In the genomic region with DNA sequence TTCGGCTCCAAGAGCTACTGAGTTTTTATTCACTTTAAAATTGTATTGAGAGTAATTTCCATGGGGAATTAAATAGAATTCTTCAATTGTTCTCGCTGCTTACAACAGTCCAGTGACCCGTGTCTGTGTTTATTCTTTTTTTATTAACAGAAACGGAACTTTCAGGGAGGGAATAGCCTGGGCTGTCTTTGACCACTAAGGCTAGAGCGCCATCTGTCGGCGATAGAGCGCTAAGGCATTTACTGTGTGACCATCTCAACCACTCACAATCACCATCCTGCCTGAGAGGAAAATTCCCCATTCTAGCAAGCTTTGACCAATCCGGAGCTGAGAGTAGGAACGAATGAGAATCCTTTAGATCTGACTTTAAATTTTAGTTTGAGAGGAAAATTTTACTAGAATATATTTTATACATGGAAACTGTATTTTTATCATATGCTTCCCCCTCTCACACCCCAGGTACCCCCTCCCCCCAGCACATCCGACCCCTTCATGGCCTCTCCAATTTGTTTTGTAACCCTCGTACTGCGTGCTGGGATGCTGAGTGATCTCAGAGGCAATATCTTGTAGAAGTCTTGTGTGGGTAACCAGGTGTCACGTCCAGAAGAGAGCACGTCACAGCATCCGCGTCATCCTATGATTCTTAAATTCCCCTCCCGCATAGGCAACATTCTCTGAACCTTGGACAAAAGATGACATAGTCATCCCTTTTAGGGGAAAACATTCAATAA, we compare ENCODE assay signal across 8 mouse cellular contexts.
DNase-seq lines count a peak whose midpoint lies in the region; ATAC-seq and TF ChIP-seq lines count a peak whose summit lies in the region.

No protein-coding gene starts in this region.

- ATAC-seq in embryonic facial prominence, embryonic 15.5 days (ENCODE audit: insufficient number of reproducible peaks, low FRiP score, low TSS enrichment, low read depth): no peak
- ATAC-seq in liver, postnatal 0 days: peak; percentile 59; the same call in 1 of the 2 replicates
- peak; percentile 58 for ATAC-seq in neural tube, embryonic 14.5 days (ENCODE audit: low read depth)

- no peaks in the 10 kb centered on the region for H3K27me3 ChIP-seq in CH12.LX (replicated peaks)
- no peaks in the 10 kb centered on the region for H3K27me3 ChIP-seq in embryonic facial prominence, embryonic 15.5 days
- no peaks in the 10 kb centered on the region for H3K27me3 ChIP-seq in liver, postnatal 0 days (ENCODE audit: insufficient read depth, low read length)
- no peaks in the 10 kb centered on the region for H3K27me3 ChIP-seq in neural tube, embryonic 14.5 days (ENCODE audit: control insufficient read depth, insufficient read depth, low read length)

- intact Hi-C loops in heart, postnatal 10 days (cut with DNase I): no loop called here

- dilution Hi-C loops in CH12.LX (cut with MboI; ENCODE audit: extremely low pct_ligation_motif_present, extremely low pct_unique_long_range_greater_than_20kb, low sequenced_read_pairs): no loop called here

- TF ChIP-seq CTCF in CH12.LX (conservative IDR thresholded peaks at IDR 0.05 in 1 of 2, IDR thresholded peaks at IDR 0.05 in 1 of 2; ENCODE audit: low read depth in 2 of 2, low read length in 2 of 2): peak; percentile 72 to 90
- TF ChIP-seq CTCF in bone marrow, adult 2 months (IDR thresholded peaks at IDR 0.05; ENCODE audit: control insufficient read depth, insufficient read depth, low read length): peak; percentile 91
- peak; percentile 84 for TF ChIP-seq CTCF in liver, postnatal 0 days (IDR thresholded peaks at IDR 0.05; ENCODE audit: low read depth)

- no peak overlapping the region for H3K4me3 ChIP-seq in CH12.LX (replicated peaks in 1 of 3; ENCODE audit: low read depth in 2 of 3, low read length in 2 of 3, poor library complexity in 1 of 3)
- no peak overlapping the region for H3K4me3 ChIP-seq in bone marrow, adult 2 months (replicated peaks; ENCODE audit: control insufficient read depth, low read depth, low read length)
- peak overlapping the region; percentile 15; the same call in 1 of the 2 replicates for H3K4me3 ChIP-seq in embryonic facial prominence, embryonic 15.5 days (replicated peaks)
- H3K4me3 ChIP-seq in liver, postnatal 0 days (ENCODE audit: low read depth, low read length): no peak overlapping the region
- H3K4me3 ChIP-seq in neural tube, embryonic 14.5 days (ENCODE audit: low read depth, low read length): no peak overlapping the region

- no peaks in the 10 kb centered on the region for H3K4me1 ChIP-seq in CH12.LX (ENCODE audit: control insufficient read depth in 1 of 2, insufficient read depth in 2 of 2)
- H3K4me1 ChIP-seq in bone marrow, adult 2 months (ENCODE audit: control insufficient read depth, insufficient read depth, low read length): no peaks in the 10 kb centered on the region
- H3K4me1 ChIP-seq in embryonic facial prominence, embryonic 15.5 days: no peaks in the 10 kb centered on the region
- H3K4me1 ChIP-seq in liver, postnatal 0 days (ENCODE audit: insufficient read depth): no peaks in the 10 kb centered on the region
- H3K4me1 ChIP-seq in neural tube, embryonic 14.5 days (ENCODE audit: control insufficient read depth, insufficient read depth, low read length): no peaks in the 10 kb centered on the region

- peak; percentile 78 for DNase-seq in CH12.LX (ENCODE audit: extremely low read depth)
- DNase-seq in heart, postnatal 10 days: peak; percentile 74 to 84
- DNase-seq in kidney, postnatal 4 days: peak; percentile 86 to 88
- DNase-seq in liver, postnatal 0 days: peak; percentile 73
- peak; percentile 9 to 60 for DNase-seq in thymus, postnatal 10 days (ENCODE audit: low spot score in 2 of 2)

- no peaks in the 10 kb centered on the region for H3K36me3 ChIP-seq in CH12.LX (replicated peaks in 1 of 2; ENCODE audit: control insufficient read depth in 1 of 2, insufficient read depth in 1 of 2, low read length in 1 of 2)
- H3K36me3 ChIP-seq in embryonic facial prominence, embryonic 15.5 days: no peaks in the 10 kb centered on the region
- H3K36me3 ChIP-seq in liver, postnatal 0 days (replicated peaks; ENCODE audit: insufficient read depth, low read length): no peaks in the 10 kb centered on the region
- no peaks in the 10 kb centered on the region for H3K36me3 ChIP-seq in neural tube, embryonic 14.5 days (ENCODE audit: control insufficient read depth, insufficient read depth, low read length)

- 44% methylated on average over 18 of the region's 18 CpGs for WGBS in bone marrow, adult 2 months
- WGBS in embryonic facial prominence, embryonic 15.5 days: 43% methylated on average over 18 of the region's 18 CpGs
- 47% methylated on average over 18 of the region's 18 CpGs for WGBS in liver, postnatal 0 days (ENCODE audit: insufficient replicate concordance)
- WGBS in neural tube, embryonic 14.5 days: 45% methylated on average over 18 of the region's 18 CpGs

- no peak overlapping the region; the same call in 1 of the 2 replicates for H3K4me2 ChIP-seq in CH12.LX (ENCODE audit: insufficient read depth, low read depth, poor library complexity, severe bottlenecking)
- peak overlapping the region; percentile 30 for H3K4me2 ChIP-seq in embryonic facial prominence, embryonic 15.5 days (replicated peaks)
- no peak overlapping the region for H3K4me2 ChIP-seq in liver, postnatal 0 days (ENCODE audit: low read depth, low read length)
- H3K4me2 ChIP-seq in neural tube, embryonic 14.5 days (ENCODE audit: low read depth, low read length): no peak overlapping the region

- H3K79me2 ChIP-seq in CH12.LX (replicated peaks; ENCODE audit: control insufficient read depth, extremely low read depth, insufficient read depth, poor library complexity, severe bottlenecking): no peaks in the 10 kb centered on the region

- TF ChIP-seq RAD21 in CH12.LX (IDR thresholded peaks at IDR 0.05; ENCODE audit: low read depth, low read length): peak; percentile 69

- no peak overlapping the region for H3K9ac ChIP-seq in CH12.LX (ENCODE audit: insufficient read depth, low read depth)
- no peak overlapping the region for H3K9ac ChIP-seq in embryonic facial prominence, embryonic 15.5 days
- no peak overlapping the region for H3K9ac ChIP-seq in liver, postnatal 0 days (replicated peaks)
- H3K9ac ChIP-seq in neural tube, embryonic 14.5 days (replicated peaks; ENCODE audit: low read depth, low read length): no peak overlapping the region

- in situ Hi-C loops in CH12.LX (cut with MboI; ENCODE audit: low pct_ligation_motif_present, low pct_unique_long_range_greater_than_20kb, low sequenced_read_pairs): no loop called here

- no peak overlapping the region for H3K27ac ChIP-seq in CH12.LX (ENCODE audit: insufficient read depth, low read depth)
- no peak overlapping the region for H3K27ac ChIP-seq in bone marrow, adult 2 months (ENCODE audit: control insufficient read depth, insufficient read depth, low read depth, low read length, poor library complexity)
- no peak overlapping the region for H3K27ac ChIP-seq in embryonic facial prominence, embryonic 15.5 days (replicated peaks)
- no peak overlapping the region for H3K27ac ChIP-seq in liver, postnatal 0 days (ENCODE audit: low read depth)
- H3K27ac ChIP-seq in neural tube, embryonic 14.5 days (ENCODE audit: low read depth, low read length): no peak overlapping the region

- no peaks in the 10 kb centered on the region for H3K9me3 ChIP-seq in CH12.LX (replicated peaks; ENCODE audit: low read length)
- no peaks in the 10 kb centered on the region for H3K9me3 ChIP-seq in embryonic facial prominence, embryonic 15.5 days (replicated peaks)
- no peaks in the 10 kb centered on the region for H3K9me3 ChIP-seq in liver, postnatal 0 days (ENCODE audit: low read length)
- no peaks in the 10 kb centered on the region for H3K9me3 ChIP-seq in neural tube, embryonic 14.5 days (ENCODE audit: control insufficient read depth, low read length)

- TF ChIP-seq POLR2A in CH12.LX (IDR thresholded peaks at IDR 0.05; ENCODE audit: low read depth, low read length): no peak
- TF ChIP-seq POLR2A in bone marrow, adult 2 months (IDR thresholded peaks at IDR 0.05; ENCODE audit: borderline replicate concordance, control insufficient read depth, low read depth, low read length): no peak

- no peak for TF ChIP-seq EP300 in CH12.LX (IDR thresholded peaks at IDR 0.05; ENCODE audit: low read length)
- TF ChIP-seq EP300 in liver, postnatal 0 days (IDR thresholded peaks at IDR 0.05; ENCODE audit: low read depth): no peak

TF ChIP-seq in CH12.LX, 34 proteins besides CTCF, POLR2A, EP300 and RAD21:
- TF ChIP-seq SMC3 (IDR thresholded peaks at IDR 0.05; ENCODE audit: low read depth, low read length) (peak; percentile 37; the same call in 1 of the 2 replicates), ETS1 (conservative IDR thresholded peaks at IDR 0.05; ENCODE audit: low read depth, low read length) (no peak), ZNF384 (IDR thresholded peaks at IDR 0.05; ENCODE audit: low read depth, low read length) (peak; percentile 20; the same call in 1 of the 2 replicates)

Comparison
In these comparisons a context has a peak if more than half of its experiments do, and no peak if none do; other contexts are left out.
1. DNase-seq: peak in every context shown above with its lines; median percentile 87 in kidney, postnatal 4 days; 79 in heart, postnatal 10 days; 78 in CH12.LX; 73 in liver, postnatal 0 days; 34 in thymus, postnatal 10 days.